Mouse (Mus musculus): Measurements from ENCODE around the gene Gpt2. TPM values are rescaled to one million over a fixed set of nuclear protein-coding genes. Genes with fewer than 3 reads are reported as not detected.

Gene Gpt2
- total RNA-seq, 2 experiments from 2014 or later = 33.3 to 37.5 TPM

Other genes with a start within 250 kb of the Gpt2 start
- gene Orc6, start 192.9 kb upstream of the Gpt2 start, total RNA-seq (2021) = 1 to 10 TPM; 5.8 to 6.8 TPM
- 10 to 100 TPM; 69.0 to 71.6 TPM for gene Vps35, start 192.8 kb upstream of the Gpt2 start, total RNA-seq (2021)
- 100 to 1,000 TPM; 473 to 486 TPM for gene Mylk3, start 106.2 kb upstream of the Gpt2 start, total RNA-seq (2021)
- gene 4921524J17Rik, start 59.7 kb upstream of the Gpt2 start, total RNA-seq (2021) = 10 to 100 TPM; 18.1 to 19.4 TPM
- 100 to 1,000 TPM; 284 to 287 TPM for gene Dnaja2, start 62.8 kb downstream of the Gpt2 start, total RNA-seq (2021)
- gene Neto2, start 208.3 kb downstream of the Gpt2 start, total RNA-seq (2021) = under 1 TPM; 0.94 to 0.95 TPM

Data from heart, adult 18-20 months (tissue).